Mouse (Mus musculus) midbrain, embryonic 15.5 days (tissue): ENCODE data around the gene Fam47e. TPM values are rescaled to one million over a fixed set of nuclear protein-coding genes. Genes with fewer than 3 reads are reported as not detected.
A peak's percentile ranks its signal among the peaks of the same experiment; 100 is the strongest.
"Not testable (repeated sequence)": the region's sequence is repeated elsewhere in the genome, so short reads cannot be mapped to it uniquely, and the experiment has no call there.

Source experiments
- ATAC-seq: fragments of 200-750 bp; cut with Nextera tagmentation; replicated peaks from 2 replicates; pipeline ENCODE4 v1.8.0; 2017; ENCODE audit warnings: moderate TSS enrichment
- H3K27ac ChIP-seq: fragments of 300-500 bp; sonication (generic); 2 replicates; pipeline ENCODE4 v1.5.1; 2015; ENCODE audit warnings: mild to moderate bottlenecking, inconsistent platforms
- H3K27me3 ChIP-seq: fragments of 300-500 bp; sonication (generic); replicated peaks from 2 replicates; pipeline ENCODE4 v1.6.1; 2015; ENCODE audit warnings: inconsistent platforms
- H3K36me3 ChIP-seq: fragments of 300-500 bp; sonication (generic); replicated peaks from 2 replicates; pipeline ENCODE4 v1.6.1; 2015; ENCODE audit warnings: inconsistent platforms
- H3K4me1 ChIP-seq: fragments of 300-500 bp; sonication (generic); 2 replicates; pipeline ENCODE4 v1.6.1; 2015; ENCODE audit warnings: inconsistent platforms
- H3K4me2 ChIP-seq: fragments of 300-500 bp; sonication (generic); 2 replicates; pipeline ENCODE4 v1.6.1; 2015; ENCODE audit warnings: inconsistent platforms, mild to moderate bottlenecking, moderate library complexity
- H3K4me3 ChIP-seq: fragments of 300-500 bp; sonication (generic); 2 replicates; pipeline ENCODE4 v1.5.1; 2015; ENCODE audit warnings: mild to moderate bottlenecking, inconsistent platforms
- H3K9ac ChIP-seq: fragments of 300-500 bp; sonication (generic); 2 replicates; pipeline ENCODE4 v1.6.1; 2015; ENCODE audit warnings: mild to moderate bottlenecking, inconsistent platforms
- H3K9me3 ChIP-seq: fragments of 300-500 bp; sonication (generic); 2 replicates; pipeline ENCODE4 v1.6.1; 2016; ENCODE audit warnings: inconsistent platforms
- WGBS: fragments of 180-500 bp; shearing (Covaris S2); methylation state at CpG from one replicate; pipeline ENCODE4 v1.1.7; 2015; ENCODE audit warnings: mixed read lengths; 5-methylcytosine and 5-hydroxymethylcytosine counted together
- polyA plus RNA-seq: library from polyadenylated mRNA; unstranded; fragments of >200 nt; fragmentation: Nextera tagmentation; extraction: Ambion mirVana; gene quantifications from 2 replicates; pipeline ENCODE4 v1.2.1, GENCODE M21; 2015

Gene Fam47e
- polyA plus RNA-seq = 0.88 and 1.0 TPM in 2 replicates

GRCm38 (mm10) chr5:92554891-92555511, at the start of gene Fam47e:
Gene Fam47e (plus strand): TSS chr5:92555069.
- no peak; the same call in 1 of the 2 replicates for ATAC-seq
- H3K9ac ChIP-seq = no peak within 1 kb of the TSS
- WGBS = 72% methylated on average over 16 of the region's 16 CpGs

GRCm38 (mm10) chr5:92505402-92505865, 49.4 kb upstream of the Fam47e start:
- WGBS = under 1% methylated on average over 47 of the region's 48 CpGs
- H3K27me3 ChIP-seq = no peaks in the 10 kb centered on the region

More at GRCm38 (mm10) chr5:92554891-92555511, at the start of gene Fam47e:
- Histone ChIP-seq H3K4me1 (no peaks in the 10 kb centered on the region), H3K9me3 (no peaks in the 10 kb centered on the region), H3K27ac (no peak within 1 kb of the TSS), H3K4me2 (no peak within 1 kb of the TSS), H3K36me3 (no peaks in the 10 kb centered on the region), H3K27me3 (no peaks in the 10 kb centered on the region), H3K4me3 (no peak within 1 kb of the TSS)

GRCm38 (mm10) chr5:92506301-92506729, 48.6 kb upstream of the Fam47e start:
- peak overlapping the region; percentile 50 for H3K4me2 ChIP-seq
- peak overlapping the region; percentile 93 for H3K4me3 ChIP-seq
- peaks cover 30% of the 10 kb centered on the region for H3K4me1 ChIP-seq
- 32% methylated on average over 4 of the region's 4 CpGs for WGBS
- peak overlapping the region; percentile 97; the same call in 1 of the 2 replicates for H3K9ac ChIP-seq
- H3K27me3 ChIP-seq = no peaks in the 10 kb centered on the region
- peak; percentile 9 for ATAC-seq
- H3K9me3 ChIP-seq = no peaks in the 10 kb centered on the region
- H3K27ac ChIP-seq = peak overlapping the region; percentile 99
- no peaks in the 10 kb centered on the region for H3K36me3 ChIP-seq

More at GRCm38 (mm10) chr5:92505402-92505865, 49.4 kb upstream of the Fam47e start:
- Histone ChIP-seq H3K4me1 (peaks cover 30% of the 10 kb centered on the region), H3K36me3 (no peaks in the 10 kb centered on the region), H3K4me3 (peak overlapping the region; percentile 93), H3K9ac (peak overlapping the region; percentile 97), H3K4me2 (peak overlapping the region; percentile 50), H3K9me3 (no peaks in the 10 kb centered on the region), H3K27ac (peak overlapping the region; percentile 99)
- ATAC-seq = peak; percentile 97

GRCm38 (mm10) chr5:92506733-92507132, 48.1 kb upstream of the Fam47e start, which contains the start of gene Scarb2:
Gene Scarb2 (minus strand): TSS chr5:92506833.
- no peaks in the 10 kb centered on the region for H3K27me3 ChIP-seq
- peaks cover 30% of the 10 kb centered on the region for H3K4me1 ChIP-seq
- no peaks in the 10 kb centered on the region for H3K9me3 ChIP-seq
- peak within 1 kb of the TSS; percentile 99 for H3K27ac ChIP-seq
- ATAC-seq = no peak
- peak within 1 kb of the TSS; percentile 93 for H3K4me3 ChIP-seq
- H3K9ac ChIP-seq = peak within 1 kb of the TSS; percentile 97
- H3K4me2 ChIP-seq = peak within 1 kb of the TSS; percentile 50
- no peaks in the 10 kb centered on the region for H3K36me3 ChIP-seq

GRCm38 (mm10) chr5:92508853-92509252, 46.0 kb upstream of the Fam47e start:
- no peak overlapping the region for H3K9ac ChIP-seq
- no peaks in the 10 kb centered on the region for H3K36me3 ChIP-seq
- H3K27me3 ChIP-seq = no peaks in the 10 kb centered on the region
- no peak overlapping the region for H3K4me3 ChIP-seq
- 88% methylated on average over 5 of the region's 5 CpGs for WGBS
- H3K4me1 ChIP-seq = peaks cover 13% of the 10 kb centered on the region
- H3K9me3 ChIP-seq = no peaks in the 10 kb centered on the region
- H3K27ac ChIP-seq = no peak overlapping the region
- no peak overlapping the region for H3K4me2 ChIP-seq
- no peak for ATAC-seq

GRCm38 (mm10) chr5:92511256-92511655, 43.6 kb upstream of the Fam47e start:
- Histone ChIP-seq H3K4me1 (peaks cover 3% of the 10 kb centered on the region), H3K36me3 (no peaks in the 10 kb centered on the region), H3K4me2 (no peak overlapping the region), H3K4me3 (no peak overlapping the region), H3K27me3 (no peaks in the 10 kb centered on the region), H3K27ac (no peak overlapping the region), H3K9ac (no peak overlapping the region), H3K9me3 (no peaks in the 10 kb centered on the region)
- ATAC-seq = no peak

- Histone ChIP-seq H3K27me3 (no peaks in the 10 kb centered on the region), H3K9ac (no peak overlapping the region), H3K27ac (no peak overlapping the region), H3K4me2 (no peak overlapping the region), H3K9me3 (no peaks in the 10 kb centered on the region), H3K36me3 (no peaks in the 10 kb centered on the region), H3K4me1 (no peaks in the 10 kb centered on the region), H3K4me3 (no peak overlapping the region)
- WGBS = 86% methylated on average over 5 of the region's 5 CpGs
- no peak for ATAC-seq
Measured at GRCm38 (mm10) chr5:92512066-92512465, 42.8 kb upstream of the Fam47e start.

- H3K9ac ChIP-seq, H3K9me3 ChIP-seq, H3K36me3 ChIP-seq, ATAC-seq, H3K4me3 ChIP-seq, H3K27me3 ChIP-seq, H3K4me1 ChIP-seq, H3K4me2 ChIP-seq, H3K27ac ChIP-seq: not testable (repeated sequence)
- WGBS = 91% methylated on average over 2 of the region's 2 CpGs
Measured at GRCm38 (mm10) chr5:92521131-92521530, 33.7 kb upstream of the Fam47e start.

- Histone ChIP-seq H3K27ac (no peak overlapping the region), H3K4me1 (no peaks in the 10 kb centered on the region), H3K36me3 (no peaks in the 10 kb centered on the region), H3K27me3 (no peaks in the 10 kb centered on the region), H3K4me3 (no peak overlapping the region), H3K9me3 (no peaks in the 10 kb centered on the region), H3K9ac (no peak overlapping the region), H3K4me2 (no peak overlapping the region)
- ATAC-seq = no peak
- 77% methylated on average over 6 of the region's 6 CpGs for WGBS
Measured at GRCm38 (mm10) chr5:92524821-92525258, 30.0 kb upstream of the Fam47e start.

- H3K36me3 ChIP-seq = no peaks in the 10 kb centered on the region
- WGBS = 83% methylated on average over 4 of the region's 4 CpGs
- no peak overlapping the region for H3K4me3 ChIP-seq
- H3K9ac ChIP-seq = no peak overlapping the region
- no peaks in the 10 kb centered on the region for H3K9me3 ChIP-seq
- H3K4me2 ChIP-seq = no peak overlapping the region
- H3K4me1 ChIP-seq = no peaks in the 10 kb centered on the region
- H3K27me3 ChIP-seq = no peaks in the 10 kb centered on the region
- no peak overlapping the region for H3K27ac ChIP-seq
- no peak for ATAC-seq
Measured at GRCm38 (mm10) chr5:92539698-92540097, 15.2 kb upstream of the Fam47e start.

GRCm38 (mm10) chr5:92552611-92553010, 2.3 kb upstream of the Fam47e start:
- WGBS = 88% methylated on average over 2 of the region's 2 CpGs
- ATAC-seq = no peak
- H3K4me2 ChIP-seq = no peak overlapping the region

GRCm38 (mm10) chr5:92553939-92554338, 930 bp upstream of the Fam47e start:
- no peak overlapping the region for H3K4me2 ChIP-seq
- H3K9me3 ChIP-seq = no peaks in the 10 kb centered on the region
- no peak overlapping the region for H3K27ac ChIP-seq
- no peaks in the 10 kb centered on the region for H3K36me3 ChIP-seq
- WGBS = 76% methylated on average over 3 of the region's 3 CpGs
- no peak overlapping the region for H3K4me3 ChIP-seq
- no peaks in the 10 kb centered on the region for H3K4me1 ChIP-seq
- H3K9ac ChIP-seq = no peak overlapping the region
- H3K27me3 ChIP-seq = no peaks in the 10 kb centered on the region
- no peak for ATAC-seq

More at GRCm38 (mm10) chr5:92552611-92553010, 2.3 kb upstream of the Fam47e start:
- H3K9me3 ChIP-seq = no peaks in the 10 kb centered on the region
- H3K9ac ChIP-seq = no peak overlapping the region
- no peak overlapping the region for H3K4me3 ChIP-seq
- no peaks in the 10 kb centered on the region for H3K27me3 ChIP-seq
- no peaks in the 10 kb centered on the region for H3K36me3 ChIP-seq
- H3K27ac ChIP-seq = no peak overlapping the region
- no peaks in the 10 kb centered on the region for H3K4me1 ChIP-seq

- no peak for ATAC-seq
- H3K4me3 ChIP-seq = no peak overlapping the region
- H3K27me3 ChIP-seq = no peaks in the 10 kb centered on the region
- H3K4me1 ChIP-seq = no peaks in the 10 kb centered on the region
- H3K4me2 ChIP-seq = no peak overlapping the region
- no peaks in the 10 kb centered on the region for H3K9me3 ChIP-seq
- 78% methylated on average over 4 of the region's 4 CpGs for WGBS
- no peak overlapping the region for H3K27ac ChIP-seq
- H3K9ac ChIP-seq = no peak overlapping the region
- H3K36me3 ChIP-seq = no peaks in the 10 kb centered on the region
Measured at GRCm38 (mm10) chr5:92554443-92554842, 426 bp upstream of the Fam47e start.
